Mouse (Mus musculus) kidney, embryonic 15.5 days (tissue): ENCODE measurements around the gene Gm49333. TPM values are rescaled to one million over a fixed set of nuclear protein-coding genes. Genes with fewer than 3 reads are reported as not detected.
"Not testable (repeated sequence)": the region's sequence is repeated elsewhere in the genome, so short reads cannot be mapped to it uniquely, and the experiment has no call there.

Source experiments
- ATAC-seq: fragments of 200-750 bp; cut with Nextera tagmentation; replicated peaks from 2 replicates; pipeline ENCODE4 v1.8.0; 2017; ENCODE audit warnings: moderate TSS enrichment; ENCODE audit not compliant: low FRiP score
- H3K27ac ChIP-seq: fragments of 300-500 bp; sonication (generic); 2 replicates; pipeline ENCODE4 v1.5.1; 2015; ENCODE audit warnings: mild to moderate bottlenecking, inconsistent platforms
- H3K27me3 ChIP-seq: fragments of 300-500 bp; sonication (generic); 2 replicates; pipeline ENCODE4 v1.6.1; 2015; ENCODE audit warnings: inconsistent platforms
- H3K36me3 ChIP-seq: fragments of 300-500 bp; sonication (generic); 2 replicates; pipeline ENCODE4 v1.6.1; 2015; ENCODE audit warnings: inconsistent platforms
- H3K4me1 ChIP-seq: fragments of 300-500 bp; sonication (generic); 2 replicates; pipeline ENCODE4 v1.6.1; 2015; ENCODE audit warnings: inconsistent platforms
- H3K4me2 ChIP-seq: fragments of 300-500 bp; sonication (generic); 2 replicates; pipeline ENCODE4 v1.6.1; 2015; ENCODE audit warnings: moderate library complexity, mild to moderate bottlenecking, inconsistent platforms
- H3K4me3 ChIP-seq: fragments of 300-500 bp; sonication (generic); replicated peaks from 2 replicates; pipeline ENCODE4 v1.5.1; 2015; ENCODE audit warnings: mild to moderate bottlenecking, inconsistent platforms
- H3K9ac ChIP-seq: fragments of 300-500 bp; sonication (generic); 2 replicates; pipeline ENCODE4 v1.6.1; 2015; ENCODE audit warnings: mild to moderate bottlenecking, inconsistent platforms
- H3K9me3 ChIP-seq: fragments of 300-500 bp; sonication (generic); replicated peaks from 2 replicates; pipeline ENCODE4 v1.6.1; 2016; ENCODE audit warnings: inconsistent platforms
- WGBS: fragments of 180-500 bp; shearing (Covaris S2); methylation state at CpG from one replicate; pipeline ENCODE4 v1.1.7; 2015; ENCODE audit warnings: mixed read lengths; 5-methylcytosine and 5-hydroxymethylcytosine counted together
- polyA plus RNA-seq: library from polyadenylated mRNA; unstranded; fragments of >200 nt; fragmentation: Nextera tagmentation; extraction: Ambion mirVana; gene quantifications from 2 replicates; pipeline ENCODE4 v1.2.1, GENCODE M21; 2015

Gene Gm49333
- polyA plus RNA-seq, 1 experiment from 2014 or later: not detected

DNA sequence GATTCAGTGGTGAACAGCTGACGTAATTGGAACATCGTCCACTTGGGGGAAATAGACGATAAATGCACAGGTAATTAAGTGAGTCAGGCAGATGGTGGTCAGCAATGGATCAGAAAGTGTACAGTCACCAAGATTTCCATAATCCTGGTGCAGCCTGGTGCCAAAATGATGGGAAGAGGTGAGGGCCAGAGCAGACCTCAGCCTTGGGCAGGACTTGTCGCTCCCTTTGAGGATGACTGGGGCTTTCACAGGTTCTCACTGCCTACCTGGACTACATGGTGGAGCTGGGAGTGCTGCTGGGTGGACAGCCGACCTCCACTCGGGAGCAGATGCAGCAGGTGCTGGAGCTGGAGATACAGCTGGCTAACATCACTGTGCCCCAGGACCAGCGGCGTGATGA is 26.0 kb downstream of the Gm49333 start:
- Histone ChIP-seq H3K4me3 (no peak overlapping the region), H3K9me3 (no peaks in the 10 kb centered on the region), H3K27ac (no peak overlapping the region), H3K27me3 (no peaks in the 10 kb centered on the region), H3K4me2 (no peak overlapping the region), H3K36me3 (no peaks in the 10 kb centered on the region), H3K4me1 (no peaks in the 10 kb centered on the region), H3K9ac (no peak overlapping the region)
- 82% methylated on average over 8 of the region's 8 CpGs for WGBS
- ATAC-seq: no peak

DNA sequence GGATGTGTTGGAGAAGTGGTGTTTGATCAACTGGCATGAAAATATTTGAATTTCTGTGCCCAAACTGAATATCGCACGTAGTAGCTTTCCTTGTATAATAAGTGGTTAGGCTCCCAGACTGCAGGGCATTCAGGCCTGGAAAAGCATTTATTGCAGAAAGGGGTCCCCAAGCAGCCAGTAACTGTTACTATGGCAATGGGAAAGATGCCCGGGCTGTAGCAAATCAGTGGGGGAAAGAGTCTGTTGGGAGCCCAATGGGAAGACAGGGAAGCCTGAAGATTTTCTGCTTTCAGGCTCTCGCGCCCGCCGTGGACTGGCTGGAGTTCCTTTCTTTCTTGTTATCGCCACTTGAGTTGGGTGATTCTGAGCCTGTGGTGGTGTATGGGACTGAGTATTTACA is 27.0 kb downstream of the Gm49333 start:
- 89% methylated on average over 8 of the region's 8 CpGs for WGBS
- ATAC-seq: no peak
- Histone ChIP-seq H3K4me3 (no peak overlapping the region), H3K9ac (no peak overlapping the region), H3K9me3 (no peaks in the 10 kb centered on the region), H3K36me3 (no peaks in the 10 kb centered on the region), H3K27me3 (no peaks in the 10 kb centered on the region), H3K4me2 (no peak overlapping the region), H3K27ac (no peak overlapping the region), H3K4me1 (no peaks in the 10 kb centered on the region)

DNA sequence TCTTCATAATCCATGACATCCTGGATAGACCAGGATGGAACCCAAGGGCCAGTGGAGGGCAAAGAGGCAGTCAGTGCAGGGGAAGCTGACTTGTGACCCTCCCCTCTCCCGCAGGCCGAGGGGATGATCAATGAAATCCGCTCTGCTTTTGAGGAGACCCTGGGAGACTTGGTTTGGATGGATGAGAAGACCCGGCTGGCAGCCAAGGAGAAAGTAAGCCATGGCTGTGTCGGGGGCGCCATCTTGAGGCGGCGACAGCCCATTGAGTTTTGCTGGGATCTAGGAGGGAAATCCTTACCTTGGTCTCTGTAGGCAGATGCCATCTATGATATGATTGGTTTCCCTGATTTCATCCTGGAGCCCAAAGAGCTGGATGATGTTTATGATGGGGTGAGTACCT is 30.8 kb downstream of the Gm49333 start:
- ATAC-seq: 0 out of 2 replicates have a peak, but pooled peaks have one; percentile 36
- no peak overlapping the region for H3K27ac ChIP-seq
- H3K4me1 ChIP-seq: no peaks in the 10 kb centered on the region
- no peak overlapping the region for H3K4me2 ChIP-seq
- no peaks in the 10 kb centered on the region for H3K36me3 ChIP-seq
- no peaks in the 10 kb centered on the region for H3K27me3 ChIP-seq
- no peak overlapping the region for H3K4me3 ChIP-seq
- WGBS: 2% methylated on average over 8 of the region's 8 CpGs
- H3K9me3 ChIP-seq: no peaks in the 10 kb centered on the region
- no peak overlapping the region for H3K9ac ChIP-seq

- H3K27me3 ChIP-seq: no peaks in the 10 kb centered on the region
- H3K36me3 ChIP-seq: no peaks in the 10 kb centered on the region
- no peaks in the 10 kb centered on the region for H3K9me3 ChIP-seq
- H3K9ac ChIP-seq: no peak overlapping the region
- no peak overlapping the region for H3K27ac ChIP-seq
- no peak overlapping the region for H3K4me3 ChIP-seq
- no peaks in the 10 kb centered on the region for H3K4me1 ChIP-seq
- no peak for ATAC-seq
- H3K4me2 ChIP-seq: no peak overlapping the region
- WGBS: 92% methylated on average over 7 of the region's 7 CpGs
Measured at GRCm38 (mm10) chr16:20643911-20644310, 32.5 kb downstream of the Gm49333 start.

DNA sequence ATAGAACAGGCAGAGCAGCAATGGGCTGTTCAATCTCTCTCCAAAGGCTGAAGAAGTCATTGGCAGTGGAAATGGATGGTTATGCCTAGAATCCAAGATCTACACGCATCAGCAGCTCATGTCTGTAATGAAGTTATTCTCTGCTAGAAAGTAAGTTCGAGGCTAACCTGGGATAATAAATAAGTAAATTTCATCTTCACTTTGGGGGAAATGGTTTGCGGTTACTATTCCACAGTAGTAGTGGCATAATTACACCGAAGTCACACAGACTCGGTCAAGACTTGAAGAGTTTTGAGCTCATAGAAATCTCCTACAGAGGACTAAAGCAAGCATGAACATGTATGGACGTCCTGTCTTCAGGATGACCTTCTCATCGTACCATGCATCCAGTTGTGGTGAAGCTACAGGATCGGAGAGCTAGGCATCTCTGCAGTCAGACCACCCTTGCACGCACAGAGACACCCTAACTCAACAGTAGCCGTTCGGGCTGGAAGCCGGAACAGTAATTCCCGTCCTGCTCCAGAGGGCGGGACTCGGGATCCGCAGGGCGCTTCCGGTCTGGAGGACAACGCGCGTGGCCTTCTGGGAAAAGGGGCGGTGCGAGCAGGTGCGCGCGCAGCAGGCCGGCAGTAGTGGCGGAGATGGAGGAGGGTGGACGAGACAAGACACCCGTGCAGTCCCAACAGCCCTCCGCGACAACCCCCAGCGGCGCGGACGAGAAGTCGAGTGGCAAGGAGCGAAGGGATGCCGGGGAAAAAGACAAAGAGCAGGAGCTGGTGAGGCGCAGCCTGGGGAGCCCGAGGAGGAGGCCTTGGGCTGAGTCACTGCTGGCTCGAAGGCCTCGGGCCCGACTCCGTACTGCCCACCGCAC is 39.9 kb downstream of the Gm49333 start, which contains the start of gene Psmd2:
Psmd2 (plus strand) TSS at position 577 of the 871 bp plus-strand sequence.
- Histone ChIP-seq H3K27me3 (no peaks in the 10 kb centered on the region), H3K9me3 (no peaks in the 10 kb centered on the region), H3K9ac (peak within 1 kb of the TSS; percentile 91), H3K4me1 (peaks cover 15% of the 10 kb centered on the region), H3K27ac (peak within 1 kb of the TSS; percentile 86), H3K4me2 (peak within 1 kb of the TSS; percentile 88), H3K36me3 (peaks cover 31% of the 10 kb centered on the region), H3K4me3 (peak within 1 kb of the TSS; percentile 93)
- ATAC-seq: peak; percentile 97
- 2% methylated on average over 46 of the region's 46 CpGs for WGBS

DNA sequence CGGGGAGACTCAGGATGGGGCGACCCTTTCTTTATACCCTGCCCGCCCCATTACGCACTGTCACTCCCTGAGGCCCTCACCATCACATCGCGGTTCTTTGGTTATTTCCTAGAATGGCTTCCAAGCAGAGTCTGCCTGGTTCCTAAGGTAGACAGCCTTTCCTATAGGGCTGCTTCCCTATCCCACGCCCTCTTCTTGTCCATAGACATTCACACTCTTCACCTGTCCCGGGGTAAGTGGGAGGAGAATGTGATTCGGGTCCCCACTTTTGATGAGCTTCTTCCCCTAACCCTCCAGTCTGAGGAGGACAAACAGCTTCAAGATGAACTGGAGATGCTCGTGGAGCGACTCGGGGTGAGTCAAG is 40.5 kb downstream of the Gm49333 start:
- 5% methylated on average over 12 of the region's 12 CpGs for WGBS
- Histone ChIP-seq H3K27me3 (no peaks in the 10 kb centered on the region), H3K4me2 (peak overlapping the region; percentile 88), H3K9ac (peak overlapping the region; percentile 91), H3K27ac (0 out of 2 replicates have a peak overlapping the region, but pooled peaks have one; percentile 32), H3K4me1 (peaks cover 15% of the 10 kb centered on the region), H3K4me3 (peak overlapping the region; percentile 93), H3K9me3 (no peaks in the 10 kb centered on the region), H3K36me3 (peaks cover 37% of the 10 kb centered on the region)
- no peak for ATAC-seq

DNA sequence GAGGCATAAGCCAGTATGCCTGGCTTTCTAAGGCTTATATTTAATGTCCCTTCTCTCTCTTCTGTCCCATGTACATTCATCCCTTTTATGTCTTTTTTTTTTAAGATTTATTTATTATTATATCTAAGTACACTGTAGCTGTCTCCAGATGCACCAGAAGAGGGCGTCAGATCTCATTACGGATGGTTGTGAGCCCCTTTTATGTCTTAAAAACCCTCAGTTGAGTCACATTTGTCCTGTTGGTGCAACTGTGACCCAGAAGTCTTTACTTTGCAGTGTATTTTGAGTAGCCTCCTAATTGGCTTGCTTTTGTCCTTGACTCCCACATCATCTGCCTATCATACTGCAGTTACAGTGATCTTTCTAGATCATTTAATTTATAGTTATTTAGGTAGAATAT is 41.9 kb downstream of the Gm49333 start:
- Histone ChIP-seq H3K27ac (no peak overlapping the region), H3K9ac (0 out of 2 replicates have a peak overlapping the region, but pooled peaks have one; percentile 5), H3K27me3 (no peaks in the 10 kb centered on the region), H3K4me3 (no peak overlapping the region), H3K36me3 (peaks cover 51% of the 10 kb centered on the region), H3K4me1 (peaks cover 15% of the 10 kb centered on the region), H3K9me3 (no peaks in the 10 kb centered on the region), H3K4me2 (peak overlapping the region; percentile 88; the same call in 1 of the 2 replicates)
- 54% methylated on average over 2 of the region's 2 CpGs for WGBS
- ATAC-seq: no peak

DNA sequence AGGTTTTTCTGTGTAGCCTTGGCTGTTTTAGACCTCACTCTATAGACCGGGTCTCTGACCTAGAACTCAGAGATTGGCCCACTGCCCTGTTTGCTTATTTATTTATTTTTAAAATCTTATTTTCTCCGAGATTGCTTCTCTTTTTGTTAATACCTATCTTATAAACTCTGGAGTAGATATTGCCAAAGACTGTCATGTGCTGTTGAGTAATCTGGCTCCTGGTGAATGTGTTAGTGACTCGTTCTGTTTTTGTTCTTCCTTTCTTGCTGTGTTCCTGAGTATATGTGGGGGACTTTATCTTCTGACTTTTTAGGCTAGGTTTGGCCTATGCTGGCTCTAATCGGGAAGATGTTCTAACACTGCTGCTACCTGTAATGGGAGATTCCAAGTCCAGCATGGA is 46.3 kb downstream of the Gm49333 start:
- H3K4me2 ChIP-seq: no peak overlapping the region
- no peaks in the 10 kb centered on the region for H3K27me3 ChIP-seq
- H3K4me1 ChIP-seq: peaks cover 5% of the 10 kb centered on the region
- no peak overlapping the region for H3K9ac ChIP-seq
- H3K4me3 ChIP-seq: no peak overlapping the region
- 89% methylated on average over 4 of the region's 4 CpGs for WGBS
- no peaks in the 10 kb centered on the region for H3K9me3 ChIP-seq
- H3K27ac ChIP-seq: no peak overlapping the region
- peaks cover 93% of the 10 kb centered on the region for H3K36me3 ChIP-seq
- no peak for ATAC-seq

- 94% methylated on average over 6 of the region's 6 CpGs for WGBS
- H3K36me3 ChIP-seq: peaks cover 24% of the 10 kb centered on the region
- not testable (repeated sequence) for H3K4me3 ChIP-seq, H3K27me3 ChIP-seq, H3K4me2 ChIP-seq, H3K9ac ChIP-seq, ATAC-seq, H3K27ac ChIP-seq, H3K9me3 ChIP-seq, H3K4me1 ChIP-seq
Measured at GRCm38 (mm10) chr16:20668013-20668412, 56.6 kb downstream of the Gm49333 start, which contains the start of gene Eif4g1. Gene Eif4g1 (plus strand): TSS chr16:20668313.

DNA sequence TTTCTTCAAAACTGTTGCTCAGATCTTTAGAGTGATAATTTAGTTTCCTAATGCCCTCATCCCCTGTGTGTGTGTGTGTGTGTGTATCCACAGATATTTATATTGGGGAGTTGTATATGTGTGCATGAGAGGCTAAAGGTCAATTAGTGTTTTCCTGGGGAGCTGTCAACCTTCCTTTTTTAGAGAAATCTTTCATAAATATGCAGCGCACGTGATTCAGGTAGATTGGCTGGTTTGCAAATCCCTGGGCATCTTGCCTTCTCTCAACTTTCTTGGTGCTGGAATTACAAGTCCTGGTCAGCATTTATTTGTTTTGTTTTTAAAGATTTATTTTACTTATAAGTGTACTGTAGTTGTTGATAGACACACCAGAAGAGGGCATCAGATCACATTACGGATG is 58.9 kb downstream of the Gm49333 start:
- WGBS: 85% methylated on average over 3 of the region's 3 CpGs
- Histone ChIP-seq H3K4me3 (no peak overlapping the region), H3K9me3 (no peaks in the 10 kb centered on the region), H3K27ac (no peak overlapping the region), H3K27me3 (no peaks in the 10 kb centered on the region), H3K9ac (no peak overlapping the region), H3K4me1 (peaks cover 23% of the 10 kb centered on the region), H3K36me3 (peaks cover 13% of the 10 kb centered on the region), H3K4me2 (no peak overlapping the region)
- ATAC-seq: no peak

GRCm38 (mm10) chr16:20671886-20672285 is 60.5 kb downstream of the Gm49333 start:
- Histone ChIP-seq H3K4me1 (peaks cover 23% of the 10 kb centered on the region), H3K27me3 (no peaks in the 10 kb centered on the region), H3K9ac (peak overlapping the region; percentile 31; the same call in 1 of the 2 replicates), H3K27ac (peak overlapping the region; percentile 96), H3K4me3 (peak overlapping the region; percentile 97), H3K36me3 (peaks cover 26% of the 10 kb centered on the region), H3K4me2 (peak overlapping the region; percentile 96), H3K9me3 (no peaks in the 10 kb centered on the region)
- WGBS: 25% methylated on average over 6 of the region's 6 CpGs
- no peak for ATAC-seq

GRCm38 (mm10) chr16:20672500-20672902 is 61.1 kb downstream of the Gm49333 start:
- H3K27ac ChIP-seq: peak overlapping the region; percentile 96
- H3K4me1 ChIP-seq: peaks cover 28% of the 10 kb centered on the region
- H3K9ac ChIP-seq: peak overlapping the region; percentile 98
- H3K9me3 ChIP-seq: no peaks in the 10 kb centered on the region
- under 1% methylated on average over 35 of the region's 38 CpGs for WGBS
- peak overlapping the region; percentile 97 for H3K4me3 ChIP-seq
- H3K36me3 ChIP-seq: peaks cover 32% of the 10 kb centered on the region
- peak overlapping the region; percentile 96 for H3K4me2 ChIP-seq
- H3K27me3 ChIP-seq: no peaks in the 10 kb centered on the region
- ATAC-seq: peak; percentile 96
